Mouse (Mus musculus) midbrain, embryonic 12.5 days (tissue): Measurements from ENCODE around the gene Spef1. TPM values are rescaled to one million over a fixed set of nuclear protein-coding genes. Genes with fewer than 3 reads are reported as not detected.

ENCODE experiments used
- ATAC-seq: fragments of 200-750 bp; cut with Nextera tagmentation; 2 replicates; pipeline ENCODE4 v1.8.0; 2017; ENCODE audit warnings: low read depth, moderate TSS enrichment, moderate library complexity; ENCODE audit not compliant: low FRiP score
- H3K27ac ChIP-seq: fragments of 300-500 bp; sonication (generic); replicated peaks from 2 replicates; pipeline ENCODE4 v1.5.1; 2016; ENCODE audit warnings: mild to moderate bottlenecking
- H3K27me3 ChIP-seq: fragments of 300-500 bp; sonication (generic); 2 replicates; pipeline ENCODE4 v1.6.1; 2016; ENCODE audit warnings: mild to moderate bottlenecking
- H3K36me3 ChIP-seq: fragments of 300-500 bp; sonication (generic); 2 replicates; pipeline ENCODE4 v1.6.1; 2016
- H3K4me1 ChIP-seq: fragments of 300-500 bp; sonication (generic); 2 replicates; pipeline ENCODE4 v1.6.1; 2016
- H3K4me2 ChIP-seq: fragments of 300-500 bp; sonication (generic); replicated peaks from 2 replicates; pipeline ENCODE4 v1.6.1; 2016; ENCODE audit warnings: mild to moderate bottlenecking, moderate library complexity
- H3K4me3 ChIP-seq: fragments of 300-500 bp; sonication (generic); 2 replicates; pipeline ENCODE4 v1.5.1; 2016; ENCODE audit warnings: mild to moderate bottlenecking
- H3K9ac ChIP-seq: fragments of 300-500 bp; sonication (generic); replicated peaks from 2 replicates; pipeline ENCODE4 v1.6.1; 2016; ENCODE audit warnings: mild to moderate bottlenecking, moderate library complexity
- H3K9me3 ChIP-seq: fragments of 300-500 bp; sonication (generic); 2 replicates; pipeline ENCODE4 v1.6.1; 2016; ENCODE audit warnings: mild to moderate bottlenecking
- WGBS: fragments of 180-500 bp; shearing (Covaris S2); methylation state at CpG from one replicate; pipeline ENCODE4 v1.1.7; 2016; 5-methylcytosine and 5-hydroxymethylcytosine counted together
- polyA plus RNA-seq: library from polyadenylated mRNA; unstranded; fragments of >200 nt; fragmentation: Nextera tagmentation; extraction: Ambion mirVana; gene quantifications from 2 replicates; pipeline ENCODE4 v1.2.1, GENCODE M21; 2016

Gene Spef1
- polyA plus RNA-seq, 1 experiment from 2014 or later = 9.0 TPM

GRCm38 (mm10) chr2:131167984-131168383 is 19.1 kb downstream of the Spef1 start:
- 89% methylated on average over 6 of the region's 6 CpGs for WGBS
- Histone ChIP-seq H3K9ac (no peak overlapping the region), H3K4me3 (no peak overlapping the region), H3K4me2 (no peak overlapping the region), H3K27me3 (peaks cover 28% of the 10 kb centered on the region), H3K9me3 (no peaks in the 10 kb centered on the region), H3K36me3 (no peaks in the 10 kb centered on the region), H3K27ac (no peak overlapping the region), H3K4me1 (peaks cover 10% of the 10 kb centered on the region)
- ATAC-seq = no peak

- no peak for ATAC-seq
- peaks cover 10% of the 10 kb centered on the region for H3K27me3 ChIP-seq
These were observed 20.9 kb downstream of the Spef1 start for GRCm38 (mm10) chr2:131166172-131166571.

DNA sequence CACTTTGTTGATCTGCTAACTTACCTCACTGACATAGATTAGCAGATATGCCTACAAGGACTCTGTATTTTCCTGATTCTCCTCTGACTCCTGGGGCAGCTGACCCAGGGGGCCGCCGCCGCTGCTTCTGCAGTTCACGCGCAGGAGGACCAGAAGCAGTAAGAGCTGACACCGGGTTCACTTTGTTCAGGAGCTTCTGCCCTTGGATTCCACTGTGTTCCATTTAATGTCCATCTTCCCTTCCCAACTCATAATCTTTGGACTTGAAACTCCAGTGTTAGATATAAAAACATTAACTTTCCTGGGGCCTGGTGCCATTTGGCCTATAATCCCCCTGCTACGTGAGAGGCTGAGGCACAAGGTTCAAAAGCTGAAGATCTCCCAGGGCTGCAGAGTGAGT is 23.2 kb downstream of the Spef1 start:
- H3K4me2 ChIP-seq = no peak overlapping the region
- no peaks in the 10 kb centered on the region for H3K9me3 ChIP-seq
- no peak overlapping the region for H3K27ac ChIP-seq
- H3K27me3 ChIP-seq = no peaks in the 10 kb centered on the region; the same call in 1 of the 2 replicates
- no peak overlapping the region for H3K4me3 ChIP-seq
- H3K9ac ChIP-seq = no peak overlapping the region
- no peaks in the 10 kb centered on the region for H3K36me3 ChIP-seq
- H3K4me1 ChIP-seq = peaks cover 10% of the 10 kb centered on the region
- no peak for ATAC-seq
- 75% methylated on average over 7 of the region's 7 CpGs for WGBS

More at GRCm38 (mm10) chr2:131166172-131166571, 20.9 kb downstream of the Spef1 start:
- Histone ChIP-seq H3K4me3 (no peak overlapping the region), H3K9me3 (no peaks in the 10 kb centered on the region), H3K27ac (no peak overlapping the region), H3K9ac (no peak overlapping the region), H3K36me3 (no peaks in the 10 kb centered on the region), H3K4me2 (no peak overlapping the region), H3K4me1 (peaks cover 3% of the 10 kb centered on the region)
- WGBS = 90% methylated on average over 2 of the region's 2 CpGs

DNA sequence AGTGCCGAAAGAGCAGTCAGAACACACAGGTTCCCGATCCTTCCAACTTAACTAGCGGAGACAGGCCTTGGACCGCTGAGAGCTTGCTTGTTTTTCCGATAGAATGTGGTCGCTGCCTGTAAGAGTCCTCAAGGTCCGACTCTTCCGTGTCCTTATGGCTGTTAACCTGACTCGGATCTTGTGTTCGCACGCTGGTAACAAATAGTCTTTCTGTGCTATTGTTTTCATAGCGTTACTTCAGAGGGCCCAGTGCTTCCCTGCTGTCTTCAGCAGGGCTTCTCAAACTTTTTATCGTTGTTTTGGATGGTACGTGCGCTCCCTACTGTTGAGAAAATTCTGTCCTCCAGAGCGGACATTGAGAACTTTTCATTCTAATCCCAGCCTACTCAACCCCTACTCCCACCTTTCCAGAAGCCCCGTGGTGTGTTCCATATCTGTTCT is 26.4 kb downstream of the Spef1 start:
- under 1% methylated on average over 17 of the region's 17 CpGs for WGBS
- ATAC-seq = no peak; the same call in 1 of the 2 replicates
- H3K27ac ChIP-seq = peak overlapping the region; percentile 96
- H3K4me2 ChIP-seq = peak overlapping the region; percentile 93
- H3K36me3 ChIP-seq = no peaks in the 10 kb centered on the region
- H3K9me3 ChIP-seq = no peaks in the 10 kb centered on the region
- H3K4me3 ChIP-seq = peak overlapping the region; percentile 79
- peaks cover 31% of the 10 kb centered on the region for H3K4me1 ChIP-seq
- H3K27me3 ChIP-seq = no peaks in the 10 kb centered on the region; the same call in 1 of the 2 replicates
- peak overlapping the region; percentile 76 for H3K9ac ChIP-seq

DNA sequence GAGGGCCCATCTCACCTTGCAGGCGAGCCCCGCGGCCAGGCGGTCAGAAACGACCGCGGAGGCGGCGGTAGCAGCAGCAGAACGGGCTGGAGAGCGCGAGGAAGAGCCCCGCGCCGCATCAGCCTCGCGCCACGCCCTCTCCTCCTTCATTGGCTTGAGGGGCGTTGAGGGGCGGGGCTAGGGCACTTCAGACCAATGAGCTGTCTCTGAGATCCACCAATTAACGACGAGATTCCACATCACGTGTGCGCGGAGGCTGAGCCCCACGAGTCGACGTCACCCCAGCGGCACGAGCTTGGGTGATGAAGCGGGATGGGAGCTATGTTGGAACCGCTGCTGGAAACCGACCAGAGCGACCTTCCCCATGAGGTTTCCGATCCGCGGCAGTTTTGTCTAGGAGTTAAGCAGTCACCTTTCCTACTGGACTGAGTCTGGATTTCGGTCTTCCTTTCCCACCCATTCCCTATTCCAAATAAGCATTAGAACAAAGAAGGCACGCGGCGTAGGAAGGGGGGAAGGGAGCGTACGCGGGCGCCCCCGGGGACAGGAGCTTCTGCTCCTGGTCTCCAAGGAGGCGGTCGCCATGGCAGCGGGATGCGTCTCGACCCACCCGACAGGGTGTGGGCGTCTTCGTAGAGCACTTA is 27.0 kb downstream of the Spef1 start, which contains the start of gene 1700037H04Rik:
1700037H04Rik (minus strand) TSS at position 144 of the 644 bp plus-strand sequence.
- peak within 1 kb of the TSS; percentile 84 for H3K9ac ChIP-seq
- WGBS = under 1% methylated on average over 54 of the region's 54 CpGs
- H3K27ac ChIP-seq = peak within 1 kb of the TSS; percentile 96
- H3K9me3 ChIP-seq = no peaks in the 10 kb centered on the region
- ATAC-seq = peak; percentile 97
- H3K4me2 ChIP-seq = peak within 1 kb of the TSS; percentile 93
- peaks cover 31% of the 10 kb centered on the region for H3K4me1 ChIP-seq
- H3K36me3 ChIP-seq = 0 out of 2 replicates have a peak, but pooled peaks cover 6% of the 10 kb centered on the region
- H3K27me3 ChIP-seq = no peaks in the 10 kb centered on the region; the same call in 1 of the 2 replicates
- H3K4me3 ChIP-seq = peak within 1 kb of the TSS; percentile 79

DNA sequence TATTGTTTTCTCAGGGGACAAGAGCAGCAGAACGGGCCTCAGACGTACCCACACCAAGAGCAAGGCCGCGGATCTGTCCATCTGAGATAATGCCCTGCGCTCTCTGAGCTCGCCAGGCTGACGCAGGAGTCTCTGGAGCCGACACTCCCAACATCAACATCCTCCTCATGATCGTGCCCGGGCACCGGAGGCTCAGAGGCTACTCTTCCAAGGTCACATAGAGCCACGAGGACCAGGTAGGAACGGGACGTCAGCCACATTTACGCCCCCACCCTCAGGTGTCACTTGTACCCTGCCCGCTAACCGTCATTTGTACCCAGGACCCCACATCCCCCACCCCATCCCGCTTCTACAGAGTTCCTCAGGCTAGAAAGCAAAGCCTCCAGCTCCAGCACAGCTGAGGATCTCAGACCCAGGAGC is 27.6 kb downstream of the Spef1 start:
- Histone ChIP-seq H3K4me1 (peaks cover 36% of the 10 kb centered on the region), H3K9ac (peak overlapping the region; percentile 84)
- ATAC-seq = peak; percentile 70; the same call in 1 of the 2 replicates

GRCm38 (mm10) chr2:131156987-131157386 is 30.1 kb downstream of the Spef1 start:
- no peak for ATAC-seq
- H3K4me2 ChIP-seq = no peak overlapping the region
- 96% methylated on average over 7 of the region's 7 CpGs for WGBS
- H3K4me3 ChIP-seq = no peak overlapping the region
- H3K36me3 ChIP-seq = peaks cover 25% of the 10 kb centered on the region; the same call in 1 of the 2 replicates
- no peaks in the 10 kb centered on the region; the same call in 1 of the 2 replicates for H3K27me3 ChIP-seq
- H3K4me1 ChIP-seq = peaks cover 36% of the 10 kb centered on the region
- no peaks in the 10 kb centered on the region for H3K9me3 ChIP-seq
- no peak overlapping the region for H3K9ac ChIP-seq
- no peak overlapping the region for H3K27ac ChIP-seq

More for the DNA sequence above, 27.6 kb downstream of the Spef1 start:
- WGBS = under 1% methylated on average over 18 of the region's 18 CpGs
- Histone ChIP-seq H3K4me2 (peak overlapping the region; percentile 93), H3K9me3 (no peaks in the 10 kb centered on the region), H3K27me3 (no peaks in the 10 kb centered on the region; the same call in 1 of the 2 replicates), H3K4me3 (peak overlapping the region; percentile 79), H3K27ac (peak overlapping the region; percentile 96), H3K36me3 (peaks cover 10% of the 10 kb centered on the region; the same call in 1 of the 2 replicates)

- no peak overlapping the region for H3K4me2 ChIP-seq
- peaks cover 26% of the 10 kb centered on the region for H3K4me1 ChIP-seq
- no peak overlapping the region for H3K9ac ChIP-seq
- no peak overlapping the region for H3K4me3 ChIP-seq
- no peaks in the 10 kb centered on the region for H3K27me3 ChIP-seq
- peaks cover 50% of the 10 kb centered on the region for H3K36me3 ChIP-seq
- no peak for ATAC-seq
- no peak overlapping the region for H3K27ac ChIP-seq
- no peaks in the 10 kb centered on the region for H3K9me3 ChIP-seq
- WGBS = 93% methylated on average over 4 of the region's 4 CpGs
These were observed 33.0 kb downstream of the Spef1 start for GRCm38 (mm10) chr2:131154036-131154435.

GRCm38 (mm10) chr2:131152166-131152730 is 34.8 kb downstream of the Spef1 start:
- Histone ChIP-seq H3K4me1 (peaks cover 10% of the 10 kb centered on the region), H3K27me3 (no peaks in the 10 kb centered on the region), H3K4me2 (no peak overlapping the region), H3K36me3 (peaks cover 68% of the 10 kb centered on the region), H3K9me3 (no peaks in the 10 kb centered on the region), H3K27ac (no peak overlapping the region), H3K9ac (no peak overlapping the region), H3K4me3 (no peak overlapping the region)
- WGBS = 95% methylated on average over 7 of the region's 7 CpGs
- no peak for ATAC-seq

DNA sequence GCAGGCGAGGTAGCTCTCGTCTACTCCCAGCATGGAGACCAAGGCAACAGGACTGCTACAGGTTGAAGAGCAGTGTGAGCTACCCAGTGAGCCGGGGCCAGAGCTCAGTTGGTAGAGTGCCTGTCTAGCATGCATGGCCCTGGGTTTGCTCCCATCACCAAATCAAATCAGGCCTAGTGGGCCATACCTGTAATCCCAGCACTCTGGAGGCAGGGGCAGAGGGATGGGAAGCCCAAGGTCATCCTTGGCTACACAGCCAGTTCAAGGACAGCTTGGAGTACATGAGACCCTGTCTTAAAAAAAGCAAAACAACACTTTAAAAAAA is 37.9 kb downstream of the Spef1 start:
- Histone ChIP-seq H3K9me3 (no peaks in the 10 kb centered on the region), H3K4me2 (no peak overlapping the region), H3K4me3 (no peak overlapping the region), H3K36me3 (peaks cover 88% of the 10 kb centered on the region), H3K27ac (no peak overlapping the region), H3K27me3 (no peaks in the 10 kb centered on the region), H3K9ac (no peak overlapping the region), H3K4me1 (no peaks in the 10 kb centered on the region)
- no peak for ATAC-seq
- WGBS = 93% methylated on average over 3 of the region's 3 CpGs

DNA sequence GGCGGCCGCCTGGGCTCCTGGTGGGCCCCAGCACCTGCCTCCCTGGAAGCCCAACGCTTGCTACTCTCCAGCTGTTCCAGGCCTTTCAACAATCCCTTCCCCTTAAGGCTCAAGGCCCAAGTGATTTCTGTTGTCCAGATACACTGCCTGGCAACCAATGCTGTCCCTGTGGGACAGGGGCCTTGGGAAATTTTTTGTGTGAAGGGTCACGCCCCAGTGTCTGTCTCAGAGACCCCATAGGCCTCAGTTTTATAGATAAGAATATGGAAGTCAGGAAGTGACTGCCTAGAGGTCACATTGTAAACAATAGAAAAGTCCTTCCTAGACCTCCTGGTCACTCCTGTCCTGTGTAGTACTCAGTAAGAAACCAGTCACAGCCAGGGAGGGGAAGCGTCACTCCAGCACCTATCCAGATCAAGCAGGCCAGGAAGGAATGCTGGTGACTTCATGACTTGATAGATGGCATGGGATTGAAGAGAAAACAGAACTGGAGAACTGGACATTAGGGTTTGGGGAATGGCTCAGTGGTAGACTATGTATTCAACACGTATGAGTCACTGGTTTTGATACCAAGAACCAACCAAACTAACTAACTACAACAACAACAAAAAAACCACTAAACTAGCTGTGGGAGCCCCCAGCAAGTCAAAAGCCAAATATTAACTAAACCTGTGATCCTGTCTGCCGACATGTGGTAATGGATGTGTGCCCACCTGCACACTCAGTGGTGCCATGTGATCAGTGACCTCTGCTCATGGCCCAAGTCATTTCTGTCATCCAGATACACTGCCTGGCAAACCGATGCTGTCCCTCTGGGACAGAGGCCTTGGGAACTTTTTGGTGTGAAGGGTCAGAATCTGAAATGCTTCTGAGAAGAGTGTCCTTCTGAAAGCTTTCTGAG is 38.5 kb downstream of the Spef1 start:
- Histone ChIP-seq H3K4me1 (no peaks in the 10 kb centered on the region), H3K36me3 (peaks cover 88% of the 10 kb centered on the region), H3K27ac (no peak overlapping the region), H3K27me3 (no peaks in the 10 kb centered on the region), H3K9ac (no peak overlapping the region), H3K4me2 (no peak overlapping the region), H3K9me3 (no peaks in the 10 kb centered on the region), H3K4me3 (no peak overlapping the region)
- no peak for ATAC-seq
- 92% methylated on average over 8 of the region's 8 CpGs for WGBS

DNA sequence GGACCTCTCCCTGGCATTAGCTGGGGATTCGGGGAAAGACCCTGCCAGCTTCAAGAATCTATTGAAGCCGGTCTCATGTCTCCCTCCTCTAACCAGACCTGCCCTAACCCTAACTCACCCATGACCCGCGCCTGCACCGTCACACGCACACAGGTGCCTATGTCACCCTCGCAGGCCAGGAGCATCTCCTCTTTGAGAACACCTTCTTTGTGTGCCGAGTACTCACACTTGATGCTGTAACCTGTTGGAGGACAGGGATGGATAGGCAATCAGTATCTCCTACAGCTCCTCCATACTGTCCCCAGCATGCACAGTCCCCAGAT is 40.1 kb downstream of the Spef1 start:
- no peak overlapping the region for H3K4me2 ChIP-seq
- no peaks in the 10 kb centered on the region for H3K9me3 ChIP-seq
- peaks cover 80% of the 10 kb centered on the region for H3K36me3 ChIP-seq
- no peaks in the 10 kb centered on the region for H3K27me3 ChIP-seq
- H3K4me1 ChIP-seq = peaks cover 6% of the 10 kb centered on the region; the same call in 1 of the 2 replicates
- WGBS = 96% methylated on average over 8 of the region's 8 CpGs
- no peak overlapping the region for H3K27ac ChIP-seq
- H3K4me3 ChIP-seq = no peak overlapping the region
- no peak overlapping the region for H3K9ac ChIP-seq
- no peak for ATAC-seq
